Mouse (Mus musculus): ENCODE measurements around the gene Zbtb7b. TPM values are rescaled to one million over a fixed set of nuclear protein-coding genes. Genes with fewer than 3 reads are reported as not detected.

The Zbtb7b gene
- polyA plus RNA-seq, 1 experiment = 40.2 TPM

GRCm38 (mm10) chr3:89421002-89421774, 26.6 kb upstream of the Zbtb7b start:
- TF ChIP-seq CTCF (IDR thresholded peaks at IDR 0.05; ENCODE audit: control insufficient read depth, insufficient read depth, low read length) = no peak
- no peak for TF ChIP-seq POLR2A (IDR thresholded peaks at IDR 0.05; ENCODE audit: borderline replicate concordance, control insufficient read depth, low read depth, low read length)
- Histone ChIP-seq H3K4me3 (replicated peaks; ENCODE audit: control insufficient read depth, low read depth, low read length) (peak overlapping the region; percentile 39), H3K4me1 (ENCODE audit: control insufficient read depth, insufficient read depth, low read length) (peaks cover 5% of the 10 kb centered on the region; the same call in 1 of the 2 replicates), H3K27ac (ENCODE audit: control insufficient read depth, insufficient read depth, low read depth, low read length, poor library complexity) (peak overlapping the region; percentile 28; the same call in 1 of the 2 replicates)
- WGBS = 16% methylated on average over 11 of the region's 11 CpGs

GRCm38 (mm10) chr3:89420421-89420820, 25.8 kb upstream of the Zbtb7b start:
- 24% methylated on average over 2 of the region's 2 CpGs for WGBS
- Histone ChIP-seq H3K4me1 (ENCODE audit: control insufficient read depth, insufficient read depth, low read length) (peaks cover 5% of the 10 kb centered on the region; the same call in 1 of the 2 replicates), H3K4me3 (replicated peaks; ENCODE audit: control insufficient read depth, low read depth, low read length) (no peak overlapping the region), H3K27ac (ENCODE audit: control insufficient read depth, insufficient read depth, low read depth, low read length, poor library complexity) (0 out of 2 replicates have a peak overlapping the region, but pooled peaks have one; percentile 9)
- TF ChIP-seq POLR2A (IDR thresholded peaks at IDR 0.05; ENCODE audit: borderline replicate concordance, control insufficient read depth, low read depth, low read length) (no peak), CTCF (IDR thresholded peaks at IDR 0.05; ENCODE audit: control insufficient read depth, insufficient read depth, low read length) (no peak)

GRCm38 (mm10) chr3:89419981-89420380, 25.4 kb upstream of the Zbtb7b start:
- Histone ChIP-seq H3K27ac (ENCODE audit: control insufficient read depth, insufficient read depth, low read depth, low read length, poor library complexity) (peak overlapping the region; percentile 88), H3K4me1 (ENCODE audit: control insufficient read depth, insufficient read depth, low read length) (peaks cover 5% of the 10 kb centered on the region; the same call in 1 of the 2 replicates), H3K4me3 (replicated peaks; ENCODE audit: control insufficient read depth, low read depth, low read length) (peak overlapping the region; percentile 90)
- no peak for TF ChIP-seq CTCF (IDR thresholded peaks at IDR 0.05; ENCODE audit: control insufficient read depth, insufficient read depth, low read length)
- TF ChIP-seq POLR2A (IDR thresholded peaks at IDR 0.05; ENCODE audit: borderline replicate concordance, control insufficient read depth, low read depth, low read length) = no peak
- 35% methylated on average over 3 of the region's 3 CpGs for WGBS

GRCm38 (mm10) chr3:89419571-89419970, 25.0 kb upstream of the Zbtb7b start:
- TF ChIP-seq POLR2A (IDR thresholded peaks at IDR 0.05; ENCODE audit: borderline replicate concordance, control insufficient read depth, low read depth, low read length) (no peak), CTCF (IDR thresholded peaks at IDR 0.05; ENCODE audit: control insufficient read depth, insufficient read depth, low read length) (no peak)
- WGBS = 12% methylated on average over 9 of the region's 9 CpGs
- Histone ChIP-seq H3K4me3 (replicated peaks; ENCODE audit: control insufficient read depth, low read depth, low read length) (peak overlapping the region; percentile 90), H3K4me1 (ENCODE audit: control insufficient read depth, insufficient read depth, low read length) (peaks cover 5% of the 10 kb centered on the region; the same call in 1 of the 2 replicates), H3K27ac (ENCODE audit: control insufficient read depth, insufficient read depth, low read depth, low read length, poor library complexity) (peak overlapping the region; percentile 88)

GRCm38 (mm10) chr3:89418861-89419250, 24.3 kb upstream of the Zbtb7b start:
- TF ChIP-seq CTCF (IDR thresholded peaks at IDR 0.05; ENCODE audit: control insufficient read depth, insufficient read depth, low read length) (no peak), POLR2A (IDR thresholded peaks at IDR 0.05; ENCODE audit: borderline replicate concordance, control insufficient read depth, low read depth, low read length) (no peak)
- 0% methylated on average over 16 of the region's 16 CpGs for WGBS
- Histone ChIP-seq H3K4me3 (replicated peaks; ENCODE audit: control insufficient read depth, low read depth, low read length) (peak overlapping the region; percentile 90), H3K4me1 (ENCODE audit: control insufficient read depth, insufficient read depth, low read length) (peaks cover 5% of the 10 kb centered on the region; the same call in 1 of the 2 replicates), H3K27ac (ENCODE audit: control insufficient read depth, insufficient read depth, low read depth, low read length, poor library complexity) (peak overlapping the region; percentile 88)

- TF ChIP-seq CTCF (IDR thresholded peaks at IDR 0.05; ENCODE audit: control insufficient read depth, insufficient read depth, low read length) (no peak), POLR2A (IDR thresholded peaks at IDR 0.05; ENCODE audit: borderline replicate concordance, control insufficient read depth, low read depth, low read length) (peak; percentile 86)
- Histone ChIP-seq H3K4me1 (ENCODE audit: control insufficient read depth, insufficient read depth, low read length) (peaks cover 5% of the 10 kb centered on the region; the same call in 1 of the 2 replicates), H3K27ac (ENCODE audit: control insufficient read depth, insufficient read depth, low read depth, low read length, poor library complexity) (peak within 1 kb of the TSS; percentile 88), H3K4me3 (replicated peaks; ENCODE audit: control insufficient read depth, low read depth, low read length) (peak within 1 kb of the TSS; percentile 90)
- WGBS = under 1% methylated on average over 39 of the region's 39 CpGs
Measured at GRCm38 (mm10) chr3:89418170-89418860, 23.7 kb upstream of the Zbtb7b start, which contains the start of the genes Cks1b and Shc1. TSS of gene Cks1b (minus strand) at chr3:89418383. TSS of gene Shc1 (plus strand) at chr3:89418443.

GRCm38 (mm10) chr3:89417840-89418169, 23.2 kb upstream of the Zbtb7b start:
- H3K27ac ChIP-seq (ENCODE audit: control insufficient read depth, insufficient read depth, low read depth, low read length, poor library complexity) = peak overlapping the region; percentile 57

GRCm38 (mm10) chr3:89417131-89417530, 22.6 kb upstream of the Zbtb7b start:
- Histone ChIP-seq H3K4me3 (replicated peaks; ENCODE audit: control insufficient read depth, low read depth, low read length) (peak overlapping the region; percentile 49), H3K4me1 (ENCODE audit: control insufficient read depth, insufficient read depth, low read length) (peaks cover 2% of the 10 kb centered on the region; the same call in 1 of the 2 replicates), H3K27ac (ENCODE audit: control insufficient read depth, insufficient read depth, low read depth, low read length, poor library complexity) (no peak overlapping the region)
- TF ChIP-seq CTCF (IDR thresholded peaks at IDR 0.05; ENCODE audit: control insufficient read depth, insufficient read depth, low read length) = no peak
- WGBS = 28% methylated on average over 2 of the region's 2 CpGs

More at GRCm38 (mm10) chr3:89417840-89418169, 23.2 kb upstream of the Zbtb7b start:
- Histone ChIP-seq H3K4me1 (ENCODE audit: control insufficient read depth, insufficient read depth, low read length) (peaks cover 3% of the 10 kb centered on the region; the same call in 1 of the 2 replicates), H3K4me3 (replicated peaks; ENCODE audit: control insufficient read depth, low read depth, low read length) (peak overlapping the region; percentile 90)
- 1% methylated on average over 20 of the region's 20 CpGs for WGBS
- TF ChIP-seq POLR2A (IDR thresholded peaks at IDR 0.05; ENCODE audit: borderline replicate concordance, control insufficient read depth, low read depth, low read length) = no peak
- no peak for TF ChIP-seq CTCF (IDR thresholded peaks at IDR 0.05; ENCODE audit: control insufficient read depth, insufficient read depth, low read length)

All from bone marrow, adult 2 months (tissue).